Mouse (Mus musculus): ENCODE results near the gene Notum.

Notum gene

DNA sequence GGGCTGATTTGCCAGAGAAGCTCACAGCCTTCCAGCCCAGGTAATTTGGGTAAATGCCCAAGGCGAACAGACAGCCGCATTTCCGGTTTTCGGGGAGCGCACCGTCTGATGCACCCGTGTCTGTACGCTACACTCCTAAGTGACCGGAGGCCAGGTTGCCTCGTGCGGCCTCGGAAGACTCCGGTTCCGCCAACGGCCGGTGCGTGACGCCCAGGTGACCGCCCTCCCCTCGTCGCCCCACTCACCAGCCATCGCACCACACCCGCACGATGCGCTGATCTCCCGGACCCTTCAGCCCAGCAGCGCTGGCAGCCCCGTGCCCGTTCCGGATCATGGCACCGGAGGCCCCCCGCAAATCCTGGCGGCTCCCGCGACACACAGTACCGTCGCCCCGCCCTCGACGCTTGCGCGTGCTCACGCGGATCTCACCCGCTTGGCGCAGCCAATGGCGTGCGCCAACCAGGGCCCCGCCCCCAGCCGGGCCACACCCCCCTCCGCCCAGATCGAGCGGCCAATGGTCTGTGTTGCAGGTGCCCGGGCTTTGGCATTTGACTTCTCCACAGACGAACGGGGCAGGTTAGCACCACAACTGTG, 43.4 kb downstream of the Notum start, which contains the start of gene Pcyt2:
Gene Pcyt2, minus strand, starts transcription at position 418 of the 594 bp plus-strand sequence.
- peak; percentile 99 for DNase-seq

DNA sequence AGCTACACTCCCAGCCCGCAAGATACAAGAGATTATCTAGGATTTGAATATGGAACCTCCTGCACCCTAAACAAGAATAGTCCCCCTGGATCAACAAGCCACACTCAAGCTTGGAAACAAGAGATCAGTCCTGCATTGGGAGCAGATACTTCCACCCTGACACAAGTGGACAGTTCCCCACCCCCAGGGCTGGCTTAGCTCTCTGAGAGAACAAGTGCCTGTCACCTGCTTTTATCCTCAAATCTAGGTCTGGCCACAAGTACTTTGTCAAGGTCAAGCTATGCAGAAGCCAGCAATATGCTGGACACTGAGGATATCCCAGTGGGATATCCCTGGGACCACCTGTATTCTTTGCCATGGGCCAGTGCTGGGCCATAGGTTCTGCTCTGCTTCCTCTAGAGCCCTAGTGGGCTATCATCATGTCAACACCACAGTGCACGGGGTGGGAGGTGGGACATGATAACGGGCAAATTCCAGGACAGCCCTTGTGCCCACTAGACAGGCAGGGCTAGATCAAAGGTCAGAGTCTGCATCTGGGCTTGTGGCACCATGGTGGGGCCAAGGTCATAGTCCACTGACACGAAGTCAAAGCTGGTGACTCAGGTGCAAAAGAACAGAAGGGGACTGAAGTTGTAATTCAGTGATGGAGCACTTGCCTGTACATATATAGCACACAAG, 44.2 kb downstream of the Notum start:
- peak; percentile 93 for DNase-seq

DNA sequence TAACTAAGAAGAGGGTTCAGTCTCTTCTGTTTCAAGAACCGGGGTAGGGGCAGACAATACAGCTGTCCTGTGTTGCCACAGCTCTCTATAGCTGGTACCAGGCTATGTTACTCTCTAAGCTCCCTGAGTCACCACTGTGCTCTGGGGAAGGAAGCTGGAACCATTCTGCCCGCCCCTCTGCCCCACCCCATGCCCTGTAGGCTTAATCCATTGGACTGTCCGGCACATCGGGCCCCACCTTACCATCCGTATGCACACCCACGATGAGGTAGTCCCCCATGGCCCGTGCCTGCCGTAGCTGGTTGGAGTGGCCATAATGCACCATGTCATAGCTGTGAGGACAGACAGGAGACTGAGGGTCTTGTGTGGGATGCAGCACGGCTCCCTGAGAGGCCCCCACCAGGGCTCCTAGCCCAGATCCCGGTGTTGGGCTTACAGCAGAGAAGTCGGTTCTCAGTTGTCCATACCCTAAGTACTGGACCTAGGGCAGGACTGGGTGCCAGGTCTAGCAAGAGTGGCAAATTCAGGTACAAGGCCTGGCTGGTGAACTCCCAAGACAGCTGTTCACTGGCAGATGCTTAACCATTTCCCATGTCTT, 45.3 kb downstream of the Notum start:
- DNase-seq: peak; percentile 92

DNA sequence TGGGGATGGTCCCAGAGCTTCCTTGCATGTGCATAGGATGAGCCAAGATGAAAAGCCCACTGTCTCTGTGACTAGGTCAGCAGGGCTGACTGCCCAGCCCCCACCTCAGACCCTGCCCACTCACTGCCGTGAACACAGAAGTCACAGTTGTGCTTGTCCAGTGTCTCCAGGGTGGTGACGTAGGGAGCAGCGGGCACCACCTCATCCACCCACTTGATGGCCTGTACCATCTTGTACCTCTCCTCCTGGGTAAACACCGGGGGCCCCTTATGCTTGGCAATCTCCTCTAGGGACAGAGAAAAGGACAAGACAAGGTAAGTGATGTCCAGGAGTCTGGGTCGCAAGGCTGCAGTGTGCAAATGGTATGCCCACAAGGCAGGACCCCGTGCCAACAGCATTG, 45.8 kb downstream of the Notum start:
- DNase-seq: peak; percentile 91

DNA sequence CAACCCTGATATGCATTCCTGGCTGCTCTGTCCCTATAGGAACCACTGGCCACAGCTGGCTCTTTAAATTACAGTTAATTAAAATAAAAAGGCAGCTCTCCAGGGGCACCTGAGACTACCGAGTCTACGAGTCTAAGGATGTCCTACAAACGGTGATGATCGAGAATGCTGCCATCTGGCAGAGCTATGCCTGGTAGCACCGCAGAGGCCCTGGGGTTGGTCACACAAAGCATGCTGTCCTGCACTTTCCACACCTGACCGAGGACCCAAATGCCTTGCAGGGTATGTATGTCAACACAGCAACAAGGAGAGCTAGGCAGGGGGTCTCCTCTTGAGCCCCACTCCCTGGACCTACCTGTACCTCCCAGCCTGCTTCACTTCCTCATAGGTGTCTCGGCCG, 47.0 kb downstream of the Notum start:
- DNase-seq: peak; percentile 91

DNA sequence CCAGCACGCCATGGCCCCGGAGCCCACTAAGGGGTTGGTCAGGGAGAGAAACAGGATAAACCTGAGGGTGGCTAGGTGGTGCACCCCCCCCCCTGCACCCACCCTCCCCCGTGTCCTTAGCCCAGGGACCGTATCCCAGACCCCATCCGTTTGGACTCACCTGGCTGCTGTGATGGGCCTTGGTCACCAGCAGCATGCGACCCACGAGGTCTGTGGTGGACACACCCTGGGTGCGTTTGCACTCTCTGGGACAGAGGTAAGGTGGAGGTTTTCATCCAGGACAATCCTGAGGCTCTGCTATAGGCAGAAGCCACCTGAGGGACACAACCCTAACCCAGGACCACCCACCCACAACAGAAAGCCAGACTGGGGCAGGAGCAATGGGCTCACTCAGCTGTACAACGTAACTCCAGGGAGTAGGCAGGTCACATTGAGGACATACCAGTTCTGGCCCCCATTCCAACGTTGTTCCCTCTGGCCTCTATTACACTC, 47.4 kb downstream of the Notum start:
- peak; percentile 89 for DNase-seq

DNA sequence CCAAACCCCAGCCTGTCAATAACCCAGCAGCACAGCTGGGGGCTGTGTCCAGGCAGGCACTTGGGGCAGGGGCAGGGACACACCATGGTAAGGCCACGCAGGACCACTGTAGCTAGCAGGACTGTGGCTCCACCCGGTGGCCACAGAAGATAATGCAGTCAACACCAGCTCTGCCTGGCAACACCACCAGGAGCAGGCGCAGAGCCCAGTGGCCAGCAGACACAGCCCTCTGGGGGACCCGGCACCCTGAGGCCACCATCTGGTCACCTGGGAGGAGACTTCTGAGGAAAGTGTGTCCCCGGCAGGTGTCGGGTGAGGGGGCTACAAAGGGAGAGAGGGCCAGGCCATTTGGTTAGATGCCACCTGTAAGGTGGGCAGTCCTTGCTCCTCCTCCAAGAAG, 48.2 kb downstream of the Notum start:
- DNase-seq: peak; percentile 97

DNA sequence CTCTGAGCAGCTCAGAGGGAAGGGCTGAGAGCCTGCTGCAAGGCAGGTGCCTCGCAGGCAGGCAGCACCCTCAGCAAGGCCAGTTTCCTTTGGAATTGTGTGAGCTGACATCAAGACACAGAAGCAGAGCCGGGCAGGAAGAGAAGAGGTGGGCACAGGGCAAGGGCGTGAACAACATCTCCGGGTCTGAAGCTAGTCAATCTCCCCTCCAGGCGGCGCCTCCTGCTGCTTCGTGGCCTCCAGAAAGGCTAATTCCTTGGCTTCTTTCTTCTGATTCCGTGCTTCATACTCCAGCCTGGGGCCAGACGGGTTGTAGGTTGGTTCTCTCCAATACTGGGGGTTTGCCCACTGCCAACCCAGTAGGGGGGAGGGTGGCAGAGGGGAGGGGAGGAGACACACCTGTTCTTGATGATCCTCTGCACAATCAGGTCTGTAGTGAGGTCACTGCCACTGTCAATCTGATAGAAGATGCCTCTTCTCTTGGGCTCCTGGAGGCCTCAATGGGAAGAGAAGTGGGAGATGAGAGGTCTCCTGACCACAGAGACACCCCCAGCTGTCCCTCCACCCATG, 50.4 kb downstream of the Notum start:
- peak; percentile 90 for DNase-seq

DNA sequence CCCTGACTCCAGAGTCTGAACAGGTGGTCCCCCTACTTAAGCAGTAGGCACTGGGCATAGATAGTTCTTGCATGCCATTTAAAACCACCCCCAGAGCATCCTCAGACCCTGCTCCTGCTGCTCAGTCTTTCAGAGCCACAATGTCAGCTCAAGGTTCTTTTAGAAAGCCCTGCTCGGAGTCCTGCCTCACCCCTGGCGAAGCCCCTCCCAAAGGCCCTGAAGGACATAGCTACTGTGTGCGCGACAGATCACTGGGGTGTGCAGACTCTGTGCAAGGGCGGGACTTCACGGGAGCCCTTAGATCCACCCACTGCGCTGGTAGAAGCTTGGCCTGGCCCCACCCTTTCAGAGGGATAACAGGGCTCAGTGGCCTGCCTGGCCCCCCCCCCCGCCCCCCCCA, 51.7 kb downstream of the Notum start:
- DNase-seq: no peak

DNA sequence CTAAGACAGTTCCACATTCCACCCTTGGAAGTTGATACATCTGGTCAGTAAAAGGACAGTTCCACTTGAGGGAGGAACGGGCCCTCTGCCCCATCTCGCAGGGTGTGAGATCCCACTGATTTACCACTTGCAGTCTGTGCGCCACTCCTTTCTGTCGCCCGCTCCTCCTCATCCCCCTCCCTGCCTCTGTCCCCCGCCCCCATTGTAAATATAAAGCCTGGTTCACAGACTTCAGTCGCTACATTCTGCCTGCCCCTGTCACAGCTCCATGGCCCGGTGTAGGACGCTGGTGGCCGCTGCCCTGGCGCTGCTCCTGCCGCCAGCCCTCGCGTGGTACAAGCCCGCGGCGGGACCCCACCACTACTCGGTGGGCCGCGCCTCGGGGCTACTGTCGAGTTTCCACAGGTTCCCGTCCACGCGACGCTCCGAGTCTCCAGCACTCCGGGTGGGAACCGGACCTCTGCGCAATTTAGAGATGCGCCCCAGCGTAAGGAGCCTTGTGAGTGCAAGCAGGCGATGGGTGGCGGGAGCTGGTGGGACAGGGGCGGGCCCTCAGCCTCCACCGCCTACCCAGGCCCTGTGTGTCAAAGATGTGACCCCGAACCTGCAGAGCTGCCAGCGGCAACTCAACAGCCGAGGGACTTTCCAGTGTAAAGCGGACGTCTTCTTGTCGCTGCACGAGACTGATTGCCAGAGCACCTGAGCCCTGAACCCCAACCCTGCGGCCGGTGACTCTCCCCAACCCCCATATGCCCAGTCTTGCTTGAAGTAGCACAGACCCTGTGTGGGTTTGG, 52.5 kb downstream of the Notum start, which contains the start of gene Npb:
Gene Npb, plus strand, starts transcription at position 237 of the 794 bp plus-strand sequence.
- DNase-seq: no peak

DNA sequence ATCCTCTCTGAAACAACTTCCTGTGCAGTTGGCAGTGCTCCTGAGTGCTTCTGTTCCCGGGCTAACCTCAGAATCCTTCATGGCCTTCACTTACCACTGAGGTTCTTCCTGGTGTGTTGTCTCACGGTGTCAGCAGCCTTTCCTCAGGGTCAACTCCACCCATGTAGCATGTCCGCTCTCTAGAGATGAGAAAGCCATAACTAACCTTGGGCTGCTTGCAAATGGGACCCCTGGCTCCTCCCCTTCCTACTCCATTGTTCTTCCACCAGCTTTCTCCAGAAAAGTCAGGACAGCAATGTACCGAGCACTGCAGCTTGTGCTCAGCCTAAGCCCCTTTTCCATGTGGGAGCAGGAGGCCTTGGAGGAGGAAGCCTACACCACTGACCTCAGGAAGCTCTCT, 54.2 kb downstream of the Notum start:
- no peak for DNase-seq

DNA sequence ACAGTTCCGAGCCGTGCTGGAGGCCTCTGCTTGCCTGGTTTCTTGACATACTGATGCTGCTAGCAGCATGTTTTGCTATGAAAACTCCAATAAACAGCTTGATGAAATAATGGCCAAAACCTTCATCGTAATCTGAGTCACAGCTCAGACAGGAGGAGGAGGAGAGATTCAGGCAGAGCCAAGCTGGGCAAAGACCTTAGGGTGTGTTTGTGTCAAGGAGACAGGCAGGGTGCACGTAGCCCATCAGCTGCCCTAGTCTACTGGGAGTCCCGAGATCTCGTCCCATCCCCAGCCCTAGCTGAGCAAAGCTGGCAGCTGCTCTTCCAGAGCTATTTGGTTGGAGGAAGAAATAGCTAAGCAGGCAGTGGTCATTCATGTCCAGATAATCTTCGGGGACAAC, 55.3 kb downstream of the Notum start:
- no peak for DNase-seq
